Mouse (Mus musculus): ENCODE results near the gene Ugp2.

GRCm38 (mm10) chr11:21374096-21374495, 3.1 kb upstream of the Ugp2 start:
- no peak for TF ChIP-seq CTCF (IDR thresholded peaks at IDR 0.05; ENCODE audit: low read depth)
- no peak for TF ChIP-seq EP300 (IDR thresholded peaks at IDR 0.05; ENCODE audit: low read depth)
